Mouse (Mus musculus) myocyte (in vitro differentiated cells): ENCODE measurements at regions not wholly inside any gene's neighbourhood (a gene's known extent, or its start where the extent isn't known, plus 50 kb on each side); places are given as distances from the start of the nearest gene placed in this dataset.

Experiments
- H3K27me3 ChIP-seq: one replicate; pipeline ENCODE4 v1.6.1; 2011; ENCODE audit not compliant: control insufficient read depth, insufficient read depth, insufficient read length
- H3K36me3 ChIP-seq: one replicate; pipeline ENCODE4 v1.6.1; 2011; ENCODE audit not compliant: control insufficient read depth, insufficient read depth
- H3K4me2 ChIP-seq: one replicate; pipeline ENCODE4 v1.6.1; 2011; ENCODE audit warnings: low read depth, control low read depth
- H3K4me3 ChIP-seq: one replicate; pipeline ENCODE4 v1.5.1; 2011; ENCODE audit warnings: mild to moderate bottlenecking, control low read depth, moderate library complexity
- H3K79me2 ChIP-seq: one replicate; pipeline ENCODE4 v1.6.1; 2011; ENCODE audit not compliant: control insufficient read depth, insufficient read depth
- H3ac ChIP-seq: one replicate; pipeline ENCODE4 v1.6.1; 2011; ENCODE audit not compliant: control insufficient read depth, insufficient read length
- CEBPB ChIP-seq: IDR thresholded peaks from 2 replicates; pipeline ENCODE4 v1.6.1; 2011; ENCODE audit warnings: mild to moderate bottlenecking, moderate library complexity; ENCODE audit not compliant: poor library complexity, insufficient read depth, severe bottlenecking
- E2F4 ChIP-seq: IDR thresholded peaks from one replicate; pipeline ENCODE4 v1.6.1; 2011; ENCODE audit warnings: mild to moderate bottlenecking, control low read depth, moderate library complexity; ENCODE audit not compliant: insufficient read depth
- MAX ChIP-seq: IDR thresholded peaks from one replicate; pipeline ENCODE4 v1.6.1; 2011; ENCODE audit warnings: low read depth, mild to moderate bottlenecking, control low read depth
- MYOD1 ChIP-seq, 3 experiments: IDR thresholded peaks; one replicate each; pipeline ENCODE4 v1.6.1; 2011; ENCODE audit warnings: control low read depth in 2 of 3, low read depth in 2 of 3, mild to moderate bottlenecking in 2 of 3, moderate library complexity in 1 of 3; ENCODE audit not compliant: insufficient read length in 2 of 3, control insufficient read depth in 1 of 3
- MYOG ChIP-seq, 3 experiments: IDR thresholded peaks; one replicate each; pipeline ENCODE4 v1.6.1; 2011; ENCODE audit warnings: control low read depth in 2 of 3, low read depth in 2 of 3, mild to moderate bottlenecking in 2 of 3; ENCODE audit not compliant: insufficient read length in 2 of 3, control insufficient read depth in 1 of 3, insufficient read depth in 1 of 3
- POLR2A ChIP-seq: IDR thresholded peaks from one replicate; pipeline ENCODE4 v1.6.1; 2011; ENCODE audit warnings: low read depth, mild to moderate bottlenecking, control low read depth, moderate library complexity; ENCODE audit not compliant: insufficient read length
- POLR2AphosphoS2 ChIP-seq: IDR thresholded peaks from one replicate; pipeline ENCODE4 v1.6.1; 2011; ENCODE audit warnings: low read depth, control low read depth; ENCODE audit not compliant: insufficient read length
- REST ChIP-seq: IDR thresholded peaks from one replicate; pipeline ENCODE4 v1.6.1; 2011; ENCODE audit warnings: mild to moderate bottlenecking, control low read depth, moderate library complexity; ENCODE audit not compliant: insufficient read depth, insufficient read length
- SRF ChIP-seq: IDR thresholded peaks from one replicate; pipeline ENCODE4 v1.6.1; 2011; ENCODE audit warnings: low read depth; ENCODE audit not compliant: control insufficient read depth, insufficient read length
- TCF12 ChIP-seq: IDR thresholded peaks from one replicate; pipeline ENCODE4 v1.6.1; 2011; ENCODE audit warnings: mild to moderate bottlenecking, control low read depth; ENCODE audit not compliant: poor library complexity, insufficient read depth, severe bottlenecking
- TCF3 ChIP-seq: IDR thresholded peaks from one replicate; pipeline ENCODE4 v1.6.1; 2011; ENCODE audit warnings: low read depth, control low read depth; ENCODE audit not compliant: insufficient read length
- USF1 ChIP-seq: IDR thresholded peaks from one replicate; pipeline ENCODE4 v1.6.1; 2011; ENCODE audit warnings: low read depth, mild to moderate bottlenecking, control low read depth, moderate library complexity

GRCm38 (mm10) chr4:91557452-91557851 is 156.9 kb upstream of the Elavl2 start:
- Histone ChIP-seq H3K4me3 (no peak overlapping the region), H3K4me2 (no peak overlapping the region), H3ac (no peak overlapping the region), H3K36me3 (no peaks in the 10 kb centered on the region), H3K79me2 (no peaks in the 10 kb centered on the region), H3K27me3 (no peaks in the 10 kb centered on the region)
- TF ChIP-seq CEBPB: no peak
- no peak for TF ChIP-seq USF1
- no peak for TF ChIP-seq POLR2AphosphoS2
- TF ChIP-seq TCF12: no peak
- no peak for TF ChIP-seq MYOD1 (IDR thresholded peaks at IDR 0.05; ENCODE audit: control insufficient read depth in 1 of 3, insufficient read length in 2 of 3, low read depth in 2 of 3)
- no peak for TF ChIP-seq MYOG (IDR thresholded peaks at IDR 0.05; ENCODE audit: control insufficient read depth in 1 of 3, insufficient read depth in 1 of 3, insufficient read length in 2 of 3, low read depth in 2 of 3)
- TF ChIP-seq REST: no peak
- TF ChIP-seq TCF3: no peak
- no peak for TF ChIP-seq POLR2A
- TF ChIP-seq E2F4: no peak
- TF ChIP-seq SRF: no peak
- TF ChIP-seq MAX: no peak

DNA sequence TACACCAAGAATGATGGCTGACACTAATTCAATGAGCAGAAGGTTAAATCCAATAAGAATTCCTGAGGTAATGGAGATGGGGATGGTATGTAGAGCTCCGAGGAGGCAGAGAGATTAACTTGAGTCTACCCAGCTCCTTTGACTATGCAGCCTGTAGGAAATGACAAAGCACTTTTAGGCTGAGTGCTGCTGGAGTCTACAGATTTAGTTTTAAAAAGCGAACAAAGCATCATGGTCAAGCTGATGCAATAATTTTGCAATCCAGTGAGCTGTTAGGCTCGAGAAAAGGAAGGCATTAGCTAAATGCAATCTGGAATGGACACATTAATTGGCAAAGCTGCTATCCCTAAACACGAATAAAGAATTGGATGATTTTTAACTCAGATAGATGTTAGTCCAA is 156.4 kb upstream of the Elavl2 start:
- no peak overlapping the region for H3ac ChIP-seq
- no peaks in the 10 kb centered on the region for H3K79me2 ChIP-seq
- no peak for TF ChIP-seq POLR2AphosphoS2
- TF ChIP-seq CEBPB: peak; percentile 94
- H3K27me3 ChIP-seq: no peaks in the 10 kb centered on the region
- no peaks in the 10 kb centered on the region for H3K36me3 ChIP-seq
- H3K4me2 ChIP-seq: peak overlapping the region; percentile 18
- H3K4me3 ChIP-seq: no peak overlapping the region

GRCm38 (mm10) chr4:91524367-91524766 is 123.8 kb upstream of the Elavl2 start:
- no peak overlapping the region for H3K4me2 ChIP-seq
- H3ac ChIP-seq: no peak overlapping the region
- no peaks in the 10 kb centered on the region for H3K27me3 ChIP-seq
- no peak overlapping the region for H3K4me3 ChIP-seq
- no peaks in the 10 kb centered on the region for H3K36me3 ChIP-seq
- no peaks in the 10 kb centered on the region for H3K79me2 ChIP-seq
- TF ChIP-seq REST (no peak), TCF3 (no peak), SRF (no peak), E2F4 (no peak), USF1 (no peak)

- no peak overlapping the region for H3ac ChIP-seq
- TF ChIP-seq REST (no peak), TCF3 (no peak), CEBPB (no peak)
- no peaks in the 10 kb centered on the region for H3K27me3 ChIP-seq
- H3K36me3 ChIP-seq: no peaks in the 10 kb centered on the region
- no peak overlapping the region for H3K4me3 ChIP-seq
- H3K4me2 ChIP-seq: no peak overlapping the region
- H3K79me2 ChIP-seq: no peaks in the 10 kb centered on the region
These were observed 111.0 kb upstream of the Elavl2 start for GRCm38 (mm10) chr4:91511543-91511942.

GRCm38 (mm10) chr4:91509937-91510336 is 109.4 kb upstream of the Elavl2 start:
- Histone ChIP-seq H3K79me2 (no peaks in the 10 kb centered on the region), H3K36me3 (no peaks in the 10 kb centered on the region), H3K27me3 (no peaks in the 10 kb centered on the region), H3K4me2 (no peak overlapping the region), H3ac (no peak overlapping the region), H3K4me3 (no peak overlapping the region)
- TF ChIP-seq CEBPB (no peak), MYOG (IDR thresholded peaks at IDR 0.05; ENCODE audit: control insufficient read depth in 1 of 3, insufficient read depth in 1 of 3, insufficient read length in 2 of 3, low read depth in 2 of 3) (no peak), MAX (no peak), SRF (no peak), TCF12 (no peak), POLR2A (no peak), E2F4 (no peak), REST (no peak), POLR2AphosphoS2 (no peak), TCF3 (no peak), USF1 (no peak), MYOD1 (IDR thresholded peaks at IDR 0.05; ENCODE audit: control insufficient read depth in 1 of 3, insufficient read length in 2 of 3, low read depth in 2 of 3) (no peak)
